ENCODE assay signal across 10 mouse cellular contexts in genomic region chr5:124506731-124507359, GRCm38 (mm10). TPM values are rescaled to one million over a fixed set of nuclear protein-coding genes. Genes with fewer than 3 reads are reported as not detected.
DNase-seq lines count a peak whose midpoint lies in the region; ATAC-seq and TF ChIP-seq lines count a peak whose summit lies in the region.
"Had no signal": no experiment of that assay in that cellular context is flagged by ENCODE, and none has a peak within 500 bp of the region (broad histone marks: within the 10 kb centered on the region; RNA-seq: fewer than 3 reads in every experiment).

No protein-coding gene starts in this region.

- no peak for TF ChIP-seq EP300 in heart, postnatal 0 days (IDR thresholded peaks at IDR 0.05; ENCODE audit: low read depth)

- no peak for TF ChIP-seq CTCF in heart, postnatal 0 days (IDR thresholded peaks at IDR 0.05; ENCODE audit: low read depth)

- ATAC-seq in limb, embryonic 15.5 days (ENCODE audit: insufficient number of reproducible peaks, low FRiP score, low TSS enrichment, low read depth), result no peak
- peak; percentile 67; the same call in 1 of the 2 replicates for ATAC-seq in embryonic facial prominence, embryonic 11.5 days (replicated peaks; ENCODE audit: insufficient number of reproducible peaks, low FRiP score, low TSS enrichment, low read depth)
- no peak for ATAC-seq in heart, postnatal 0 days (ENCODE audit: insufficient read depth, low read depth)
- ATAC-seq: forebrain, postnatal 0 days had no signal

- H3K27me3 ChIP-seq in limb, embryonic 15.5 days, result no peaks in the 10 kb centered on the region
- no peaks in the 10 kb centered on the region for H3K27me3 ChIP-seq in limb, embryonic 10.5 days (ENCODE audit: low read depth, poor library complexity, severe bottlenecking)
- no peaks in the 10 kb centered on the region for H3K27me3 ChIP-seq in embryonic facial prominence, embryonic 11.5 days (ENCODE audit: control insufficient read depth, insufficient read depth, low read length)
- H3K27me3 ChIP-seq in heart, postnatal 0 days (ENCODE audit: control insufficient read depth, insufficient read depth, low read length), result no peaks in the 10 kb centered on the region
- H3K27me3 ChIP-seq: limb, embryonic 12.5 days had no signal

- WGBS in limb, embryonic 15.5 days, result 44% methylated on average over 10 of the region's 10 CpGs
- 71% methylated on average over 10 of the region's 10 CpGs for WGBS in limb, embryonic 10.5 days
- WGBS in embryonic facial prominence, embryonic 11.5 days, result 61% methylated on average over 10 of the region's 10 CpGs
- WGBS in heart, postnatal 0 days, result 49% methylated on average over 10 of the region's 10 CpGs

- no peak overlapping the region for H3K4me3 ChIP-seq in limb, embryonic 15.5 days
- no peak overlapping the region for H3K4me3 ChIP-seq in limb, embryonic 10.5 days
- H3K4me3 ChIP-seq in embryonic facial prominence, embryonic 11.5 days (ENCODE audit: low read depth, low read length), result no peak overlapping the region
- no peak overlapping the region for H3K4me3 ChIP-seq in heart, postnatal 0 days (ENCODE audit: low read depth, low read length)
- H3K4me3 ChIP-seq: limb, embryonic 12.5 days had no signal

- no peaks in the 10 kb centered on the region for H3K9me3 ChIP-seq in limb, embryonic 15.5 days
- H3K9me3 ChIP-seq in limb, embryonic 10.5 days (replicated peaks), result no peaks in the 10 kb centered on the region
- no peaks in the 10 kb centered on the region for H3K9me3 ChIP-seq in embryonic facial prominence, embryonic 11.5 days (replicated peaks; ENCODE audit: control insufficient read depth, low read length)
- H3K9me3 ChIP-seq in heart, postnatal 0 days (replicated peaks; ENCODE audit: control insufficient read depth, low read length), result no peaks in the 10 kb centered on the region
- H3K9me3 ChIP-seq: limb, embryonic 12.5 days had no signal

- H3K9ac ChIP-seq in limb, embryonic 15.5 days, result no peak overlapping the region
- no peak overlapping the region for H3K9ac ChIP-seq in embryonic facial prominence, embryonic 11.5 days (replicated peaks; ENCODE audit: low read length)
- H3K9ac ChIP-seq in heart, postnatal 0 days (replicated peaks; ENCODE audit: low read depth, low read length), result 0 out of 2 replicates have a peak overlapping the region, but pooled peaks have one; percentile 6
- H3K9ac ChIP-seq: forebrain, postnatal 0 days; limb, embryonic 12.5 days had no signal

- no peak overlapping the region for H3K4me2 ChIP-seq in limb, embryonic 15.5 days
- H3K4me2 ChIP-seq in embryonic facial prominence, embryonic 11.5 days (ENCODE audit: low read depth, low read length), result no peak overlapping the region
- no peak overlapping the region for H3K4me2 ChIP-seq in heart, postnatal 0 days (ENCODE audit: low read depth, low read length)
- H3K4me2 ChIP-seq: limb, embryonic 12.5 days had no signal

- H3K27ac ChIP-seq in limb, embryonic 15.5 days, result 0 out of 2 replicates have a peak overlapping the region, but pooled peaks have one; percentile 4
- H3K27ac ChIP-seq in limb, embryonic 10.5 days, result no peak overlapping the region
- no peak overlapping the region for H3K27ac ChIP-seq in embryonic facial prominence, embryonic 11.5 days (replicated peaks; ENCODE audit: low read depth, low read length)
- H3K27ac ChIP-seq in heart, postnatal 0 days (ENCODE audit: low read depth), result peak overlapping the region; percentile 60
- H3K27ac ChIP-seq: limb, embryonic 12.5 days had no signal

- H3K36me3 ChIP-seq in limb, embryonic 15.5 days, result peaks cover 60% of the 10 kb centered on the region
- H3K36me3 ChIP-seq in limb, embryonic 10.5 days, result peaks cover 97% of the 10 kb centered on the region
- H3K36me3 ChIP-seq in embryonic facial prominence, embryonic 11.5 days (replicated peaks; ENCODE audit: control insufficient read depth, insufficient read depth, low read depth, low read length), result peaks cover 3% of the 10 kb centered on the region
- H3K36me3 ChIP-seq in heart, postnatal 0 days (replicated peaks; ENCODE audit: control insufficient read depth, insufficient read depth, low read length), result peaks cover 40% of the 10 kb centered on the region

- DNase-seq in limb, embryonic 10.5 days (ENCODE audit: low spot score), result no peak
- DNase-seq in embryonic facial prominence, embryonic 11.5 days (ENCODE audit: low spot score), result peak; percentile 28
- DNase-seq in heart, postnatal 0 days (ENCODE audit: low spot score), result no peak
- DNase-seq in skeletal muscle tissue, adult 2 months (ENCODE audit: low read depth, low spot score), result peak; percentile 95
- no peak for DNase-seq in spleen, adult 18-20 months
- DNase-seq in layer of hippocampus, adult 9-11 months, result no peak
- DNase-seq: forebrain, postnatal 0 days; right cerebral cortex, postnatal 25 days had no signal

- peaks cover 9% of the 10 kb centered on the region; the same call in 1 of the 2 replicates for H3K4me1 ChIP-seq in limb, embryonic 15.5 days
- H3K4me1 ChIP-seq in limb, embryonic 10.5 days, result peaks cover 6% of the 10 kb centered on the region; the same call in 1 of the 2 replicates
- H3K4me1 ChIP-seq in embryonic facial prominence, embryonic 11.5 days (ENCODE audit: control insufficient read depth, insufficient read depth, low read length), result no peaks in the 10 kb centered on the region; the same call in 1 of the 2 replicates
- peaks cover 7% of the 10 kb centered on the region; the same call in 1 of the 2 replicates for H3K4me1 ChIP-seq in heart, postnatal 0 days (ENCODE audit: control insufficient read depth, insufficient read depth)

RNA-seq across cellular contexts. Expression of gene Snrnp35, which starts 23.9 kb away (rescaled TPM):
- 23.6 and 25.1 TPM in 2 replicates for polyA plus RNA-seq in limb, embryonic 15.5 days (2015; fragmentation: Nextera tagmentation; extraction: Ambion mirVana)
- 30.8 and 32.2 TPM in 2 replicates for polyA plus RNA-seq in limb, embryonic 10.5 days (2016; fragmentation: Nextera tagmentation; extraction: Ambion mirVana)
- polyA plus RNA-seq in embryonic facial prominence, embryonic 11.5 days (2014; fragmentation: Nextera tagmentation; extraction: Ambion mirVana), result 12.3 and 13.9 TPM in 2 replicates
- total RNA-seq in heart, postnatal 0 days (2014; rRNA removed; ENCODE audit: low replicate concordance), result 0.50 and 4.4 TPM in 2 replicates
- polyA plus RNA-seq in heart, postnatal 0 days (2015; fragmentation: Nextera tagmentation; extraction: Ambion mirVana), result 14.0 and 14.6 TPM in 2 replicates

RNA-seq across cellular contexts. Expression of gene Rilpl1, which starts 24.3 kb away (rescaled TPM):
- polyA plus RNA-seq in limb, embryonic 15.5 days (2015; fragmentation: Nextera tagmentation; extraction: Ambion mirVana), result 23.7 and 25.2 TPM in 2 replicates
- polyA plus RNA-seq in limb, embryonic 10.5 days (2016; fragmentation: Nextera tagmentation; extraction: Ambion mirVana), result 25.2 and 26.1 TPM in 2 replicates
- polyA plus RNA-seq in embryonic facial prominence, embryonic 11.5 days (2014; fragmentation: Nextera tagmentation; extraction: Ambion mirVana), result 26.2 and 29.7 TPM in 2 replicates
- 34.7 and 52.1 TPM in 2 replicates for total RNA-seq in heart, postnatal 0 days (2014; rRNA removed; ENCODE audit: low replicate concordance)
- 39.0 and 40.5 TPM in 2 replicates for polyA plus RNA-seq in heart, postnatal 0 days (2015; fragmentation: Nextera tagmentation; extraction: Ambion mirVana)

RNA-seq across cellular contexts. Expression of gene Rilpl2, which starts 28.7 kb away (rescaled TPM):
- polyA plus RNA-seq in limb, embryonic 15.5 days (2015; fragmentation: Nextera tagmentation; extraction: Ambion mirVana), result 33.6 and 36.1 TPM in 2 replicates
- polyA plus RNA-seq in limb, embryonic 10.5 days (2016; fragmentation: Nextera tagmentation; extraction: Ambion mirVana), result 26.8 and 31.1 TPM in 2 replicates
- polyA plus RNA-seq in embryonic facial prominence, embryonic 11.5 days (2014; fragmentation: Nextera tagmentation; extraction: Ambion mirVana), result 28.0 and 28.2 TPM in 2 replicates
- total RNA-seq in heart, postnatal 0 days (2014; rRNA removed; ENCODE audit: low replicate concordance), result 8.4 and 12.4 TPM in 2 replicates
- 14.9 and 15.4 TPM in 2 replicates for polyA plus RNA-seq in heart, postnatal 0 days (2015; fragmentation: Nextera tagmentation; extraction: Ambion mirVana)

RNA-seq across cellular contexts. Expression of gene Tmed2, which starts 33.6 kb away (rescaled TPM):
- polyA plus RNA-seq in limb, embryonic 15.5 days (2015; fragmentation: Nextera tagmentation; extraction: Ambion mirVana), result 659 and 666 TPM in 2 replicates
- 501 and 540 TPM in 2 replicates for polyA plus RNA-seq in limb, embryonic 10.5 days (2016; fragmentation: Nextera tagmentation; extraction: Ambion mirVana)
- polyA plus RNA-seq in embryonic facial prominence, embryonic 11.5 days (2014; fragmentation: Nextera tagmentation; extraction: Ambion mirVana), result 533 and 564 TPM in 2 replicates
- total RNA-seq in heart, postnatal 0 days (2014; rRNA removed; ENCODE audit: low replicate concordance), result 331 and 388 TPM in 2 replicates
- 389 and 404 TPM in 2 replicates for polyA plus RNA-seq in heart, postnatal 0 days (2015; fragmentation: Nextera tagmentation; extraction: Ambion mirVana)

RNA-seq across cellular contexts. Expression of gene Ddx55, which starts 45.8 kb away (rescaled TPM):
- polyA plus RNA-seq in limb, embryonic 15.5 days (2015; fragmentation: Nextera tagmentation; extraction: Ambion mirVana), result 14.1 and 15.7 TPM in 2 replicates
- polyA plus RNA-seq in limb, embryonic 10.5 days (2016; fragmentation: Nextera tagmentation; extraction: Ambion mirVana), result 17.0 and 18.0 TPM in 2 replicates
- 12.1 and 12.6 TPM in 2 replicates for polyA plus RNA-seq in embryonic facial prominence, embryonic 11.5 days (2014; fragmentation: Nextera tagmentation; extraction: Ambion mirVana)
- total RNA-seq in heart, postnatal 0 days (2014; rRNA removed; ENCODE audit: low replicate concordance), result 1.1 and 5.2 TPM in 2 replicates
- polyA plus RNA-seq in heart, postnatal 0 days (2015; fragmentation: Nextera tagmentation; extraction: Ambion mirVana), result 4.9 and 5.9 TPM in 2 replicates

Comparison
In these comparisons a context has a peak if more than half of its experiments do, and no peak if none do; other contexts are left out.
1. H3K27ac ChIP-seq: peak in limb, embryonic 15.5 days (single experiment) and heart, postnatal 0 days (single experiment); none in limb, embryonic 10.5 days (single experiment) and embryonic facial prominence, embryonic 11.5 days (single experiment).
2. DNase-seq: peak in embryonic facial prominence, embryonic 11.5 days (single experiment) and skeletal muscle tissue, adult 2 months (single experiment); none in limb, embryonic 10.5 days (single experiment), heart, postnatal 0 days (single experiment), spleen, adult 18-20 months (0 of 2) and layer of hippocampus, adult 9-11 months (single experiment).